Mouse (Mus musculus): Measurements from ENCODE around the gene 4632433K11Rik. TPM values are rescaled to one million over a fixed set of nuclear protein-coding genes. Genes with fewer than 3 reads are reported as not detected.

The 4632433K11Rik gene
- polyA plus RNA-seq, 1 experiment = not detected

DNA sequence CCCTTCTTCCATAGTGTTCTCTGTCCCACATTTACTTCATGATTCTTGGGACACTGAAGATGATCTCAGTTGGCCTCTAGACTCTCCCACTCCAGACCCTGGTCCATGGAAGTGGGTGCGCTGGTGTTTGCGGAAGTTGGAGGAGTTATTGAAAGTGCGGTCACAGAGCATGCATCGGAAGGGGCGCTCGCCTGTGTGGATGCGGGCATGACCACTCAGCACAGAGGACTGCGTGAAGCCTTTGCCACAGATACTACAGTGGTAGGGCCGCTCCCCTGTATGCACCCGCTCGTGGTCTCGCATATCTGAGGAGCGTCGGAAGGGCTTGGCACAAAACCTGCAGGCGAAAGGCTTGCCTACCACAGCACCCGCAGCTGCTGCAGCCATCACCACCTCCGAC lies 1.7 kb downstream of the 4632433K11Rik start:
- no peak overlapping the region for H3K4me2 ChIP-seq (ENCODE audit: low read depth)
- H3K4me3 ChIP-seq = no peak overlapping the region
- no peaks in the 10 kb centered on the region for H3K79me2 ChIP-seq (ENCODE audit: control insufficient read depth, insufficient read depth)
- no peak overlapping the region for H3ac ChIP-seq (ENCODE audit: control insufficient read depth, insufficient read length)
- H3K27me3 ChIP-seq (ENCODE audit: control insufficient read depth, insufficient read depth, insufficient read length) = no peaks in the 10 kb centered on the region
- peaks cover 12% of the 10 kb centered on the region for H3K36me3 ChIP-seq (ENCODE audit: control insufficient read depth, insufficient read depth)
- no peak for TF ChIP-seq MYOG (IDR thresholded peaks at IDR 0.05; ENCODE audit: control insufficient read depth in 1 of 3, insufficient read depth in 1 of 3, insufficient read length in 2 of 3, low read depth in 2 of 3)
- TF ChIP-seq POLR2AphosphoS2 (IDR thresholded peaks at IDR 0.05; ENCODE audit: insufficient read length, low read depth) = peak; percentile 55

DNA sequence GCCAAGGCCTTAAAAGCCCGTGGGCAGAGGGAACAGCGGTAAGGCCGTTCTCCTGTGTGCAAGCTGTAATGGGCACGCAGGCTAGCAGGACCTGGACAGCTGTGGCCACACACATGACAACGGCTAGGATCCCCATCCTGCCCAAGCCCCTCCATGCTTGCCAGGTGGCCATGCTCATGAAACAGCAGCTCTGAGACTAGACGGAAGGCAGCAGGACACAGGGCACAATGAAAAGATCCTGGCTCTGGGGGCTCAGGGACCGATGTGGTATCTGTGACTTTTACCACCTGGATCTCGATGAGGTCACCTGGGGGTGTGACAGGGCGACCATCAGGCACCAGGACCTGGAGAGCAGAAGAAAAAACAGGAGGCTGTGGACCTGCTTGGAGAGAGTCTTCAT lies 2.2 kb downstream of the 4632433K11Rik start:
- Histone ChIP-seq H3K4me3 (no peak overlapping the region), H3K4me2 (ENCODE audit: low read depth) (no peak overlapping the region), H3K79me2 (ENCODE audit: control insufficient read depth, insufficient read depth) (no peaks in the 10 kb centered on the region), H3ac (ENCODE audit: control insufficient read depth, insufficient read length) (no peak overlapping the region), H3K27me3 (ENCODE audit: control insufficient read depth, insufficient read depth, insufficient read length) (no peaks in the 10 kb centered on the region), H3K36me3 (ENCODE audit: control insufficient read depth, insufficient read depth) (peaks cover 12% of the 10 kb centered on the region)
- peak; percentile 35 for TF ChIP-seq POLR2AphosphoS2 (IDR thresholded peaks at IDR 0.05; ENCODE audit: insufficient read length, low read depth)
- no peak for TF ChIP-seq USF1 (IDR thresholded peaks at IDR 0.05; ENCODE audit: low read depth)

DNA sequence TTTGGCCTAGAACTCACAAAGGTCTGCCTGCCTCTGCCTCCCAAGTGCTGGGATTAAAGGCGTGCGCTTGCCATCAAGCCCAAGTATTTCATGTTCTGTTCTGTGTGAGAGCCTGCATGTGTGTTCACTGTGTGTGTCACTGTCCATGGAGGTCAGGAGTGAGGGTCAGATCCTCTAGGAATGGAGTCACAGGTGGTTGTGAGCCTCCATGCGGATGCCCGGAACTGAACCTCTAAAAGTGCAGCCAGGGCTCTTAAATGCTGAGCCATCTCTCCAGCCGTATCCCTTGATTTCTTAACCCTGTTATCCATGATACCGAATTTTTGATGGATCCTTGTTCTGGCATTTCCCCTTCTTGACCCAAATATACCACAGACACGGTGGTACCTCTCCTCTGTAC lies 3.1 kb downstream of the 4632433K11Rik start:
- Histone ChIP-seq H3K27me3 (ENCODE audit: control insufficient read depth, insufficient read depth, insufficient read length) (no peaks in the 10 kb centered on the region), H3K36me3 (ENCODE audit: control insufficient read depth, insufficient read depth) (peaks cover 12% of the 10 kb centered on the region), H3K79me2 (ENCODE audit: control insufficient read depth, insufficient read depth) (no peaks in the 10 kb centered on the region), H3K4me2 (ENCODE audit: low read depth) (no peak overlapping the region), H3K4me3 (no peak overlapping the region), H3ac (ENCODE audit: control insufficient read depth, insufficient read length) (no peak overlapping the region)
- no peak for TF ChIP-seq MAX (IDR thresholded peaks at IDR 0.05; ENCODE audit: low read depth)
- no peak for TF ChIP-seq MYOG (IDR thresholded peaks at IDR 0.05; ENCODE audit: control insufficient read depth in 1 of 3, insufficient read depth in 1 of 3, insufficient read length in 2 of 3, low read depth in 2 of 3)
- no peak for TF ChIP-seq REST (IDR thresholded peaks at IDR 0.05; ENCODE audit: insufficient read depth, insufficient read length)
- no peak for TF ChIP-seq MYOD1 (IDR thresholded peaks at IDR 0.05; ENCODE audit: control insufficient read depth in 1 of 3, insufficient read length in 2 of 3, low read depth in 2 of 3)
- no peak for TF ChIP-seq POLR2A (IDR thresholded peaks at IDR 0.05; ENCODE audit: insufficient read length, low read depth)
- no peak for TF ChIP-seq TCF12 (IDR thresholded peaks at IDR 0.05; ENCODE audit: insufficient read depth, poor library complexity, severe bottlenecking)
- no peak for TF ChIP-seq TCF3 (IDR thresholded peaks at IDR 0.05; ENCODE audit: insufficient read length, low read depth)
- no peak for TF ChIP-seq SRF (IDR thresholded peaks at IDR 0.05; ENCODE audit: control insufficient read depth, insufficient read length, low read depth)
- TF ChIP-seq E2F4 (IDR thresholded peaks at IDR 0.05; ENCODE audit: insufficient read depth) = no peak
- TF ChIP-seq CEBPB (IDR thresholded peaks at IDR 0.05; ENCODE audit: insufficient read depth, poor library complexity, severe bottlenecking) = no peak
- TF ChIP-seq POLR2AphosphoS2 (IDR thresholded peaks at IDR 0.05; ENCODE audit: insufficient read length, low read depth) = no peak
- no peak for TF ChIP-seq USF1 (IDR thresholded peaks at IDR 0.05; ENCODE audit: low read depth)

- TF ChIP-seq POLR2A (IDR thresholded peaks at IDR 0.05; ENCODE audit: insufficient read length, low read depth) = no peak
- no peak for TF ChIP-seq MAX (IDR thresholded peaks at IDR 0.05; ENCODE audit: low read depth)
- TF ChIP-seq POLR2AphosphoS2 (IDR thresholded peaks at IDR 0.05; ENCODE audit: insufficient read length, low read depth) = no peak
- TF ChIP-seq MYOD1 (IDR thresholded peaks at IDR 0.05; ENCODE audit: control insufficient read depth in 1 of 3, insufficient read length in 2 of 3, low read depth in 2 of 3) = no peak
- no peak for TF ChIP-seq TCF3 (IDR thresholded peaks at IDR 0.05; ENCODE audit: insufficient read length, low read depth)
- no peak for TF ChIP-seq SRF (IDR thresholded peaks at IDR 0.05; ENCODE audit: control insufficient read depth, insufficient read length, low read depth)
- no peak for TF ChIP-seq TCF12 (IDR thresholded peaks at IDR 0.05; ENCODE audit: insufficient read depth, poor library complexity, severe bottlenecking)
- TF ChIP-seq REST (IDR thresholded peaks at IDR 0.05; ENCODE audit: insufficient read depth, insufficient read length) = no peak
- TF ChIP-seq E2F4 (IDR thresholded peaks at IDR 0.05; ENCODE audit: insufficient read depth) = no peak
- TF ChIP-seq MYOG (IDR thresholded peaks at IDR 0.05; ENCODE audit: control insufficient read depth in 1 of 3, insufficient read depth in 1 of 3, insufficient read length in 2 of 3, low read depth in 2 of 3) = no peak
- no peak for TF ChIP-seq USF1 (IDR thresholded peaks at IDR 0.05; ENCODE audit: low read depth)
- TF ChIP-seq CEBPB (IDR thresholded peaks at IDR 0.05; ENCODE audit: insufficient read depth, poor library complexity, severe bottlenecking) = no peak
- Histone ChIP-seq H3K4me3 (peak overlapping the region; percentile 62), H3K36me3 (ENCODE audit: control insufficient read depth, insufficient read depth) (peaks cover 12% of the 10 kb centered on the region), H3K4me2 (ENCODE audit: low read depth) (peak overlapping the region; percentile 50), H3ac (ENCODE audit: control insufficient read depth, insufficient read length) (peak overlapping the region; percentile 52), H3K79me2 (ENCODE audit: control insufficient read depth, insufficient read depth) (no peaks in the 10 kb centered on the region), H3K27me3 (ENCODE audit: control insufficient read depth, insufficient read depth, insufficient read length) (no peaks in the 10 kb centered on the region)
These were observed 3.5 kb downstream of the 4632433K11Rik start for GRCm38 (mm10) chr7:5037467-5037866.

DNA sequence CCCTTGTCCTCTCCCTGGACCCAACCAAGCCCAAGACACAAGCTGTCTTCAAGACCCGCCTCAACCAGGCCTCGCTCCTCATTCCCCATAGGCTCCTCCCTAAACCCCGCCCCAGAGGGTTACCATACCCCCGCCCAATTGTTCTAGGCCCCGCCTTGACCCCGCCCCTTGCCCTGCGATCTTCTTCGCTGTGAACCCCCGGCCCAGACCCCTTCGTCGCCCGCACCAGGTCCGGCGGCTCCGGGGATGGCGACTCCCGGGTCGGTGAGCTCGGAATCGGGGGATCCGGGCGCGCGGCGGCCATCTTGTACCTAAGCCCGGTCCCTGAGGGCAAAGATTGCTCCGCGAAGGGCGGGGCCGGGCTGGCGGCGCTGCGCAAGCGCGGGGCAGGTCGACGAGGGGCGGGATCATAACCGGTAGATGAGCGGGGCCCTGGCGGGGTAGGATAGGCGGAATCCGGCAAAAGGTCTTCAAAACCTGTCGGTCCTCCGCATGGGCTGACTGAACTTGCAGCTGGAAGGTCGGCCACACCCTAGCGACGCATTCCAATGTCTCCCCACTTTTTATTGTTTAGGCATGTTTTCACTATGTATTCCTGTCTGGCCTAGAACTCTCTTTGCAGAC lies 4.3 kb downstream of the 4632433K11Rik start, which contains the start of gene Zfp784:
TSS of gene Zfp784 (minus strand) at position 338 of the 624 bp plus-strand sequence.
- TF ChIP-seq POLR2AphosphoS2 (IDR thresholded peaks at IDR 0.05; ENCODE audit: insufficient read length, low read depth) (peak; percentile 45), POLR2A (IDR thresholded peaks at IDR 0.05; ENCODE audit: insufficient read length, low read depth) (peak; percentile 64), TCF3 (IDR thresholded peaks at IDR 0.05; ENCODE audit: insufficient read length, low read depth) (no peak)
- H3K36me3 ChIP-seq (ENCODE audit: control insufficient read depth, insufficient read depth) = peaks cover 6% of the 10 kb centered on the region

More for the DNA sequence above, 4.3 kb downstream of the 4632433K11Rik start, which contains the start of gene Zfp784:
- no peaks in the 10 kb centered on the region for H3K27me3 ChIP-seq (ENCODE audit: control insufficient read depth, insufficient read depth, insufficient read length)
- peak within 1 kb of the TSS; percentile 76 for H3K4me2 ChIP-seq (ENCODE audit: low read depth)
- no peaks in the 10 kb centered on the region for H3K79me2 ChIP-seq (ENCODE audit: control insufficient read depth, insufficient read depth)
- H3ac ChIP-seq (ENCODE audit: control insufficient read depth, insufficient read length) = peak within 1 kb of the TSS; percentile 52
- H3K4me3 ChIP-seq = peak within 1 kb of the TSS; percentile 62
